Mouse (Mus musculus) G1E-ER4 (cell line): ENCODE measurements around the gene Otx2. TPM values are rescaled to one million over a fixed set of nuclear protein-coding genes. Genes with fewer than 3 reads are reported as not detected.

ENCODE experiments used
- GATA1 ChIP-seq: IDR thresholded peaks from one replicate; pipeline ENCODE4 v1.8.0; 2012; ENCODE audit warnings: low read length, inconsistent platforms
- polyA plus RNA-seq: library from polyadenylated mRNA; stranded (reverse); fragments of >175 nt; gene quantifications from 2 replicates; pipeline ENCODE4 v1.2.3, GENCODE M21; 2012

Gene Otx2
- polyA plus RNA-seq, 1 experiment, result not detected

DNA sequence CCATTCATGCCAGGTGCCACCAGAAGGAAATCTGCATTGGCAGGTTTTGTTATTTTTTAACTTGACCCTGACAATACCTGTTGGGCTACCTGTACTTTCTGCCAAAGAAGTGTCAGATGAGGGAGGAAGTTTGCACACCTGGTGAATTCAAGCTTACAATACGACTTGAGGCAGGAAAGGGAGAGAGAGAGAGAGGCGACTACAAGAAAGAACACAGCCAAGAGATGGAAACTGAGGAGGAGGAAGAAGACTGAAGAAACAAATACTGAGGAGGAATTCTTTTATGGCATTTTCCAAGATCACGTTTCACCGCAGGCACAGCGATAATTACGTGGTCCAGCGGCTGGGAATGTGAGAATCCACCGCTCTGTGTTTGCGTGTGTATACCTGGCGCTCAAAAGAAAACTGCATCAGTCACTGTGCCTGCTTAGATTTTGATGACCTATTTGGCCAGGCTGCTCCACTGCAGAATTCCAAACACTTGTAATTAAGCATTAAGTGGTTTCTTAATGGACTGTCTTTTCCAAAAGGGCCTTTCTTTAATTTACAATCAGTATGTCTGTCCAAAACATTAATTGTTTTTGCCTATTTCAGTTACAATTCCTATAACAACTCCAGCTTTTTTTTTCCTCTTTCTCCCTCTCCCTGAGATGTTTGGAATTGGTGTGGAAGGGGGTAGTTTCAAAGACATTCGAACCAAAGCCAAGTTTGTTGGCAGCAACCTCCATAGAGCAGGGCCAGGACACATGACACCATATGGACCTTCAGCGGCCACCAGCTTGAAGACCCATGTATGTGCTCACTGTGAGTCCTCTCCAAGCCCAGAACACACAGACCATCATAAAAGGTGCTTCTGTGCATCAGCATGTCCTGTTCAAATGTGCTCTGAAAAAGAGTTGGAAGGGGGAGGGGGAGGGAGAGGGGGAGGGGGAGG, 31.9 kb downstream of the Otx2 start:
- TF ChIP-seq GATA1, result no peak

DNA sequence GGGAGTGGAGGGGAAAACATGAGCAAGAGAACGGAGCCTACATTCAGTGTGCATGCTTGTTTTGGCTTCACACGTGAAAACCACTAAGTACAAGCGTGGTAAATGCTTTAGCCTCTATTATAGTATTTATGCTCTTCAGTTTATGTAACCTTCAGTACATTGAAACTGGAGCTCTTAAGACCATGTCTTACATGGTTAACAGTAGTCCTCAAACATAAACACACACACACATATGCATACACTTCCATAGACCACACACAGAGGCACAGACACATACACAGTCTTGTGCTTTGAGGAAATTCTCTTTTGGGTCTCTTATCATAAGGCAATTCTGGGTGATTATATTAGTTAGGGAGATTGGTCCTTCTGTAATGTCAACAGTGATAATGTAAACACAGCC, 40.5 kb downstream of the Otx2 start:
- no peak for TF ChIP-seq GATA1

DNA sequence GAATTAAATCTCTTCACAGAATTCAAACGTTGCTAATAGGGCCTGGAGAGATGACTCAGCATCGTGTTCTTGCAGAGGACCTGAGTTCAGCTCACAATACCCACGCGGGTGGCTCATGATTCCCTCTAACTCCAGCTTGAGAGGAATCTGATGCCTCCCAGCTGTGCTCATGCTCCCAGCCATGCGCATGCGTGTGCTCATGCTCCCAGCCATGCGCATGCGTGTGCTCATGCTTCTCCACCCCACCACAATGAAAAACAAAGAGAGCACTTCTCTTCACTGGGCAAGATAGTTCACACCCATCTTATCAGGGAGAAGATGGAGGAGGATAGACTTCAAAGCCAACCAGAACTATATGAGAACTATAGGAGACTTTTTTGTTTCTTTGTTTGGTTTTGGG, 41.3 kb downstream of the Otx2 start:
- TF ChIP-seq GATA1, result no peak

DNA sequence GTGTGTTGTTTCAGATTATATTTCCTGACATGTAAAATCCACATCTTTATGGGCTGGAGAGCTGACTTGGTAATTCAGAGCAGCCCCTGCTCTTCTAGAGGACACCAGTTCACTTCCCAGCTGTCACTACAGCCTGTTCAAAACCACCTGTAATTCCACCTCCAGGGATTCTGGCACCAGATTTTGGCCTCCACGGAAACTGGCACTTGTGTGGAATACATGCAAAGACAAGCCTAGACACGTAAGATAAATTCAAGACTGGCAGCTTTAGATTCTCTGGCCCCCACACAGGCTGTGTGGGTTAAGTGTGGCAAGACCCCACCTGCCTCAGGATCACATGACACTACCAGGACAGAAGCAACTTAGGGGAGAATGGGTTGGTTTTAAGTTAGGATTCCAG, 42.1 kb downstream of the Otx2 start:
- no peak for TF ChIP-seq GATA1

DNA sequence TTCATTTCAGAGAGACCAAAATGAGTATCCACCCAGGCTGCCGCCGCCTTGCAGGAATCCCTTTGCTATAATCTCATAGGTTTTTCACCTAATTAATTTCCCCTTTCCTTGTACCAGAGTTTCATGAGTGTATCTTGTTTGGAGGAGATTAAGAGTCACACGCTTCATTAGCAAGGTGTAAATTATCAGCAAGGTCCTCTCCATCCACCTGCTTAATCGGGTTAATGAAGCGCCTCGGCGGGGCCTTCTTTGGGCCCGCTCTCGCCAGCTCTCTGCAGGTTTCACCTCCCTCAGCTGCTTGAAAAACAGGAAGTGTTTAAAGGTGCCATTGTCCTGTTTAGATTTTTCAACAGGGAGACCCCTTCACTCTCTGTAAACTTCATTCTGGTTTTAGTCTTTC, 44.2 kb downstream of the Otx2 start:
- no peak for TF ChIP-seq GATA1

DNA sequence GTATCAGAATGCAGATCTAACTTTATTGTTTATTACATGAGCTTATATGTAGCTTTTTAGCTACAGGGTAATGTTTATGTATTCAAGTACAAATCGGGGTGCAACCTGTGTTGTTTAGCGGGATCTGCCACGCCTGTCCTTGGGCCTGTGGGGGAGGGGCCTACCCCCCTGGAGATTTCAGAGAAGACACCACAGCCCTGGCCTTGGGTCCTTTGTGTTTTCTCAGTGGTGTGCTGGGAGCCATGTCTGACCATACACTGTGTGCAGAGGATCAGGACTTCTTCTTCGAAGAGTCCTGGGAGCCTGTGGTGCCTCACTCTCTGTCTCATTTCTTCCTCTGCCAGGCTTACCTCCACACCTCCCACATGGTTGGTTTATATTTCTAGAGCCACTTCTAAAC, 47.3 kb downstream of the Otx2 start:
- TF ChIP-seq GATA1, result no peak

DNA sequence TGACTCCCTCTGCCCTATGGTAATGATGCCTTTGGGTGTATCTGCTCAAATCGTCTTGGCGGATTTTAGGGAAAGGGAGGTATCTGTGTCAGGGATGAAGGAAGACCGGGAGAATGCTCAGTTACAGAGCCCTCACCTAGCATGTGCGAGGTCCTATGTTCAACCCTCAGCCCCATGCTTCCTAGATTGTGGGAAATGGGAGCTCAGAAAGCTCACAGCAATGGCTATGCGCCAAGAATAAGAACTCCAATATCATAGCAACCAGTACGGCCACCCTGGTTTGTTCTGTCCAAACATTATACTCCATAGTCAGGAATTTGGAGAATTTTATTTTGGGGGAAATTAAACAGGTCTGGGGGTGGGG, 48.3 kb downstream of the Otx2 start:
- no peak for TF ChIP-seq GATA1

DNA sequence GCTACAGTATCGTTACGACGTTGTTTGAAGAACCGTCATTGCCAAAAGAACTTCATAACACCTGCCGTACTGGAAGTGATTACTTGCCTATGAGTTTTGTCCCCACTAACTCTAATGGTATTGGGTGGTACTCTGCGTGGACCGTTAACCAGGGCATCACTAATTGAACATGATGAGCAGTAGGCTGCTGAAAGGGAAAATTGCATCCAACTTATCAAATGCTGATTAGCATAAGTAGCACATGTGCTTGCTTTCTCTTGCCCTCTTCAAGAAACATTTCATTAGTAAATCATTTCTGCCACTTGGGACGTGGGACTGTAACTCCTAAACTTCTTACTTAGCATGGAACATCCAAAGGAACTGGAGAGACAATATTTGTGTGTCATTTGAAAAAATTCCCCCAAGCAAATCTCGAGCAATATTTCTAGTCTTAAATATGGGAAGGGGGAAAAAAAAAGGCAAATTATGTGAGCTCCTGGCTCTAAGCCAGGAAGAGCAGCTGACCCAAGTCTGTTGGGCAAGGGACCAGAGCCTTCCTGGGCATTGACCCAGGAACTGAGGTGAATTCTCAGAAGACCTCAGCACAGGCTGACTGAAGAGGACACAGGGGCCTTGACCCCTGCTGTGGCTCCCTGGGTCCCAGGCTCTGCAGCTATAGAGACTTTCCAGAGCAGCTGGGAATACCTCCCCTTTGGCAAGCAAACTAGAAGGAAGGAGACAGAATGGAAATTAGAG, 48.9 kb downstream of the Otx2 start:
- TF ChIP-seq GATA1, result no peak

DNA sequence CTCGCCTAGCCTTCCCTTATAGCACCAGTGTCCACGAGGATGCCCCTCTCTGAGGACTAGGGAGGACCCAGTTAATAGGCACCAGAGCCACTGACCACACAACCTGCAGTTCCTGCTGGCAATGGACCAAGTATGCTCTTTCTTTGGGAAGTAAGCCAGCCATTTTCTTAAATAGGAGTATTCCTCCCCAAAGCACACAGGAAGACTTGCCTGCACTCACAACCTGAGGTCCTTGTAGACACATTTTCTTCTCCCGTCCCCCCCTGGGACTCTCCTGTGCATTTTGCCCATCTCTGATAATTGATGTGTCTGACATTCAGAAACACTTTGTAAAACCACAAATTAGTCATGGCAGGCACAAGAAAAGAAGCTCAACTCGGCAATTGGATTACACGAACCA, 57.3 kb downstream of the Otx2 start:
- no peak for TF ChIP-seq GATA1

DNA sequence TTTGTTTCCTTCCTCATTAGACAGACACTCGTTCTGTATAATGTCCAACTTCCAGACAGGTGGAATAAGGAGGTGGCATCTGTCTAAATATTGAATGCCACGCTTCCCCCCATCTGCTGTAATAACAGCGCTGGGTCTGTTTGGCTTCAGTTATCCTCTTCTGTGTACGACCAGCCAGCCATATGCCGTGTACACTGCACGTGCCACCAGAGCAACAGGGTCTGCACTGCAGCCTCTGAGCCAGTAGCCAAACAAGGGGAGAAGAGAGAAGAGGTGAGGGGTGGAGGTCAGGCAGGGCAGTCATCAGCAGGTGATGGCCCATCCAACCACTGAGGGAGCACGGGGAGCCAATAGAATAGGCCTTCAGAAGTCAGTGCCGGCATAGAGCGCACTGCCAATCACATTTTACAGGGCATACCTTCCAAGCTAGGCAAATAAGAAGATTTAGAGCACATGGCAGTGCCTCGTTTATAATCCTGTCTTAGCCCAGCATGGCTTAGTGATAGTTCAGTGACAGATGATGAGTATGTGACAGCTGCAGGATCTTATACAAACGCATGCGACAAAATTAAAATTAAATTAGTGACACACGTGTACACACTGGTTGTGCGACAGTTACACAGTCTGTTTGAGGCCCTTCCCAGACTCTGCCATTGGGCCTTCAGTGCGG, 64.8 kb downstream of the Otx2 start:
- no peak for TF ChIP-seq GATA1

Other genes with a start within 250 kb of the Otx2 start
- gene Tmem260, start 227.7 kb downstream of the Otx2 start, polyA plus RNA-seq, result 5.7 and 7.2 TPM in 2 replicates